Mouse (Mus musculus): ENCODE measurements around the gene Yap1. TPM values are rescaled to one million over a fixed set of nuclear protein-coding genes. Genes with fewer than 3 reads are reported as not detected.

The Yap1 gene
- not detected in 2 replicates for total RNA-seq (2015)
- total RNA-seq (2017), result not detected in 2 replicates

DNA sequence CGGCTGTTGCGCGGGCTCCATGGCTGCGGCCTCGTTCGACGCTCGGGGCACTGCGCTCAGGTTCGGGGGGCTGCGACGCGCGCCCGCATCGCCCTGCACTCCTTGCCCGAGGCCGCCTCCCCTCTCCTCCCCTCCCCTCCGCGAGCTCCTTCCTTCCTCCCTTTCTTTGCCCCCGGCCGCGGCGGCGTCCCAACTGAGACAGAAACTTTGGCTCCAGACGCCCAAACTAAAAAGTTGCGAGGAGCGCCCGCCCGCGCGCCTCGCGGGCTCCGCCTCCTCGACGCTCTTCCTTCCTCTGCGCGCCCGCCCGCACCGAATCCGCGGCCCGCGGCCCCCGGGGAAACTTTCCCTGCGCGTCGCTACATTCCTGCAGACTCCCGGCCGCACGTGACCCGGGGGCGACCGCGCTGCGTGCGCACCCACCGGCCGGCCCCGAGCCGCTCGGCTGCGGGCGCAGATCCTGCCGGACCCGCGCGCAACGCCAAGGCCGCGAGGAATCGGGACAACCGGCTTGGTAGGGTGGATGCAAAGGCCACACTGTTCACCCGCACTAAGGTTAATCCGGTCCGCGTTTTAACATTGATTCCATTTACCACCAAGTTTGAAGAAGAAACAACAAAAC lies at the start of gene Yap1:
Gene Yap1 (minus strand): TSS at position 227 of the 622 bp plus-strand sequence.
- peak; percentile 58 for ATAC-seq (replicated peaks; ENCODE audit: poor library complexity)

DNA sequence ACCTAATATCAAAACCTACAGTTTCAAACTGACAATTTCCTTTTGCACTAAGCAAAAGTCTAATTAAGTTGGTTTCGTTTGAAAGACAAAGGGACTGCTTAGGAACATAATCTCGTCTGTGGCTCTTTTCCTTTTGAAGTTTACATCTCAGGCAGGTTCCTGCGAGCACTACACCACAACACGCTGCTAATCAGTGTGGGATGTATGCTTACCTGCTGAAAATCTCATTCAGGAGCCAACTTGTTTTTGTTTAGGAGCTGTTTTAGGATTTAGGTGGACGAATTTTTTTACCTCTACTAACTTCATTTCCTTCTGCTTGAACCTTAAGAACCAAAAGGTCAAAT lies 38.6 kb upstream of the Yap1 start:
- ATAC-seq (replicated peaks; ENCODE audit: poor library complexity), result peak; percentile 27

DNA sequence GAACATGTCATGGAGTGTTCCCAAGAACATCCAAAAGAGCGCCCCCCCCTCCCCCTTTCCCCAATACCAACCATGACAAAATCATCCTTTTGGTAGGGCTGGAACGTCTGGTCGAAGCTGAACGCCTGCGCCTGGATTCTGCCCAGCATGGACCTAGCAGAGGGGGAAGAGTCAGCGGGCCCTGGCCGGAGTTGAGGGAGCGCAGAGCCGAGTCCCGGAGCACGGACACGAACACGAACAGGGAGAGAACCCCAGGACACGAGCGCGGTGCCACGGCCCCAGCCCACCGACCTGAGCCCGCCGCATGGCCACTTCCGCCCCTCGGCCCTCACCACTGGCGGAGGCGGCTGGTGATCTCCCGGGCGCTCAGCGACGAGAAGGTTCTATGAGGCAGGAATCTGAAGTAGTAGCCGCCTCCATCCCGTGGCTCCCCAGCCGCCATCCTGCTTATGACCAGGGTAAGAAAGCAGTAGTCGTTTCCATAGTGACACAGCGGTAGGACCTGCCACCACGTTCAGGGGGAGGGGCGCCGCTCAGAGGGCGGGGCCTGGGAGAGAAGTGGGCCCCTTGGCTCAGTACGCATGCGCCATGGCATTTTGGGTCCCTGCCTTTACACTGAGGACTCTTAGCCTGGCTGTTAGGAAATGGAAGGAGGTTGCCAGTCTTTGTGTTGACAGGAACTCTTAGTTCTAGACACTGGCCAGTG lies 38.1 kb upstream of the Yap1 start, which contains the start of gene Cfap300:
Gene Cfap300 (minus strand): TSS at position 486 of the 706 bp plus-strand sequence.
- peak; percentile 99 for ATAC-seq (replicated peaks; ENCODE audit: poor library complexity)

- ATAC-seq (replicated peaks; ENCODE audit: poor library complexity), result no peak
Measured at GRCm38 (mm10) chr9:8035546-8035945, 31.1 kb upstream of the Yap1 start.

- no peak for ATAC-seq (replicated peaks; ENCODE audit: poor library complexity)
Measured at GRCm38 (mm10) chr9:8035091-8035490, 30.7 kb upstream of the Yap1 start.

- no peak for ATAC-seq (replicated peaks; ENCODE audit: poor library complexity)
Measured at GRCm38 (mm10) chr9:8034143-8034542, 29.7 kb upstream of the Yap1 start.

DNA sequence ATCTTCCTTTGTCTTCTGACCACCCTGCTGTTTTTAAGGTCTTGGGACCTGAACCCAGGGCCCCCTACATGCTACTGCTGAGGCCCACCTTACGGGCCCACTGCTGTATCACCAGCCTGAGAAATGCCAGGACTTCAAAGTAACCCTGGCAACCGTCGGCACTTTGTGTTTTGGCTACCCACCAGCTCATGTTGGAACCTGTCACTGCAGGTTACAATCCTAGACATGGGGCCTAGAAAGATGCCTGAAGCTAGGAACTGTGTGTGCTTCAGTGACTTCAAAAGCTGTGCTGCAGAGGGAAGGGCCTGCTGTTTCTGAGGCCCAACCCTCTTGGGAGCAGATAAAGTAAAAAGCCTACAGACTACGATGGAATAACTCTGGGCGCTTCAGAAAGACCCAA lies 28.5 kb upstream of the Yap1 start:
- no peak for ATAC-seq (replicated peaks; ENCODE audit: poor library complexity)

- no peak for ATAC-seq (replicated peaks; ENCODE audit: poor library complexity)
Measured at GRCm38 (mm10) chr9:8018609-8019008, 14.2 kb upstream of the Yap1 start.

DNA sequence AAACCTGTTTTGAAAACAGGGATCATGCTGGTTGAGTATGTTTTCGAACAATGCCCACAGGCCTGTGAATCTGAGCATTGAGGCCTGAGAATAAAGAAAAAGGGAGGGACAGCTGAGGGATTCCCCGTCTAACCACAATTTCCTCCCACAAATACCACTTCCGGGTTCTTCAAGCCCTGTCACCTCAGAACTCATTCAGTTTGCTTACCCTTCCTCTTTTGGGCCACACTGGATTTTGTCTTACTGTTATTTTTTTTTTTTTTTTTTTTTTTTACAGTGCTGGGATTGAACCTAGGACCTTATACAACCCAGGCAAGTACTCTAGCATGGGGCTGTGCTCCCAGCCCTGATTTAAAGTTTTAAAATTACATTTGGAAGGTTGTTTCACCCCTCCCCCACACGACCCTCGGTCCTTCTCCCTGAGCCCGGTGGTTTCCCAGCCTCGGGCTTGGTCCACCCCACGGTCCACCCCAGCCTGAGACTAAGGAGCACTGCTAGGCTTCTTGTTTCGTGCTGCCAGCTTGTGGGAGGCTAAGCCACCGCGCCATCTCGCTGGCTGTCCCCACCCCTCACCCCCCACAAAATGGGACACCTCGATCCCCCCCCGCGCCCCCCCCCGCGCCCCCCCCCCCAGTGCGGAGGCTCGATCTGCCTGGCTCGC lies 13.0 kb upstream of the Yap1 start:
- peak; percentile 97 for ATAC-seq (replicated peaks; ENCODE audit: poor library complexity)

DNA sequence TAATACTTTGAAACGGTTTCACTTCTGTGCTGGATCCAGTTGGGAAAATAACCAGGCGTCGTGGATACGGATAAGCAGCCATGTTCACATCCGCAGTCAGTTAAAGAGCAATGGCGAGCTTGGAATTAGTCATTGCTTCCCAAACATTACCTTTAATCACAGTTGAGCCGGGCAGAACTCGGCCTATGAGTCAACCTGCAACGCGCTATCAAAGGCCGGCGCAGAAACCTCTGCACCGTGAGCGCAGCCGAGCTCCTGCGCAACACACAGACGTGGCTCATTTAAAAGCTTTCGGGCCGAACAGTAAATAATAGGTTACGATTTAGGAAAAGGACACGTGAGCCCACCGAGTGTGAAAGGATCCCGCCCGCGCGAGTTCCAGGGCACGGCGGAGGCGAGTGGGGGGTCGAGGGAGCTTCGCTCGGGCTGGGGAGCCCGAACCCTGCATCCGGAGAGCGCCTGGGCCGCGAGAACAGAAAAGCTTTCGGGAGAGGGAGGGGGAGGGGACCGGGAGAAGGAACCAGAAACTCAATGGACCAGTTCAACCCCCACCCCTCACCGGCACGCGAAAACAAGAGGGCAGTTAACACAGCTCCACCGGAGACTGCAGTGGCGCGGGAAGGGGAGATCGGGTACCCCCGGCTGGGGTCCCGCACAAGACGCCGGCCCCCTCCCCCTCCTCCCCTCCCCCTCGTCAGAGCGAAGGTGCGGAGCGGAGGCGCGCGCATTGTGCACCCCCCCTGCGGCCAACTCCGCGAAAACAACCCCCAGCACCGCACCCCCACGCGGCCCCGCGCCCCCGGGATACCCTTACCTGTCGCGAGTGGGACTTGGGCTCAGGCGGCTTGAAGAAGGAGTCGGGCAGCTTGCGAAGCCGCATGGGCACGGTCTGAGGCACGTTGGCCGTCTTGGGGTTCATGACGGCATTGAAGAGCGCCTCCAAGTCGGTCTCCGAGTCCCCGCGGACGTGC lies 810 bp downstream of the Yap1 start:
- peak; percentile 38; the same call in 1 of the 2 replicates for ATAC-seq (replicated peaks; ENCODE audit: poor library complexity)

- no peak for ATAC-seq (replicated peaks; ENCODE audit: poor library complexity)
Measured at GRCm38 (mm10) chr9:8002806-8003205, 1.6 kb downstream of the Yap1 start.

DNA sequence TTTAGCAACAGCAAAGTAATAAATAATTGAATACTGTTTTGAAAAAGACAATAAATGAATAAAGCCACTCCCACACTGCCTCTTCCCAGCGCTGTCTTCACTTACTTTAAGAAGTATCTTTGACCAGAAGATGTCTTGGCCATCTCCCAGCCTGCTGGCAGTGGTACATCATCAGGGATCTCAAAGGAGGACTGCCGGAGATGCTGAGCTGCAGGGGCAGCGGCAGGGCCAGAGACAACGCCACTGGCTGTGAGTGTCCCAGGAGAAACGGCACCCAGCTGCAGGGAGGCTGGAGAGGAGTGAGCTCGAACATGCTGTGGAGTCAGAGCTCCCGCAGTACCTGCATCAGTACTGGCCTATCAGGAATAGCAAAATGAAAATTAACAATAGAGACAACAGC lies 3.0 kb downstream of the Yap1 start:
- ATAC-seq (replicated peaks; ENCODE audit: poor library complexity), result no peak

- no peak for ATAC-seq (replicated peaks; ENCODE audit: poor library complexity)
Measured at GRCm38 (mm10) chr9:7994275-7994674, 10.1 kb downstream of the Yap1 start.

- no peak for ATAC-seq (replicated peaks; ENCODE audit: poor library complexity)
Measured at GRCm38 (mm10) chr9:7992651-7993050, 11.7 kb downstream of the Yap1 start.

DNA sequence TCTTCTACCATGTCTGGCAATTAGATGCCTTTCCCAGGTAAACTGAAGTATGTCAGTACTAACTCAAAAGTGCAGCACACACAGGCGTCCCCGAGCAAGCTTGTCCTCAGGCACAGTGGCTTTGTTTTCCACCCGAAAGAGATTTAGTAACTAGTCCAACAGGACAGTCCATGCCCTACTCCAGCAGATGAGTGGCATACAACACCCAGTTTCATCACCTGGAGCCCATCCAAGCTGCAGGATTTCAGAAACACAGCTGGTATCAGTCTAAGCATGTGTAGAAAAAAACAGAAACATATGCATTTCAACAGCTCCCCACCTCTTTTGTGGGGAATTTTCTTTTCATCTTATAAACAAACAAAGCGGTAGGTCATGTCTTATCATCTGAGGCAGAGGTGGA lies 13.5 kb downstream of the Yap1 start:
- ATAC-seq (replicated peaks; ENCODE audit: poor library complexity), result no peak

GRCm38 (mm10) chr9:7987119-7987518 lies 17.3 kb downstream of the Yap1 start:
- no peak for ATAC-seq (replicated peaks; ENCODE audit: poor library complexity)

DNA sequence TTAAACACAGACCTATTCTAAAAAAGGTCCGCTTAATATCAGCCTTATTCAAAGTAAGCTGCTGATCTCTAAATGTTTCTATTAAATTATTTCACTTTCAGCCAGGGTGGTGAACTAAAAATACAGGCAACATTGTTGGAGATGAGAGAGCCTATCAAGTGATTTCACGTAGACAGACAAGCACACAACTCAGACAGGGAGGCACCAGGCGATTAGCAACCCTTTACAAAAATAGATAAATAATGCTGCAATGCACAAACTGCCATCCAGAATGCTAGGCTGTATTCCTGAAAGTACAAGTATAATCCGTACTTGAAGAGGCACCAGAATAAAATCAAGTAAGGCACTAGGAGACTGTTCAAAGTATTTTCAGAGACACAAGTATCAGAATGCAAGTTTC lies 20.1 kb downstream of the Yap1 start:
- ATAC-seq (replicated peaks; ENCODE audit: poor library complexity), result no peak

DNA sequence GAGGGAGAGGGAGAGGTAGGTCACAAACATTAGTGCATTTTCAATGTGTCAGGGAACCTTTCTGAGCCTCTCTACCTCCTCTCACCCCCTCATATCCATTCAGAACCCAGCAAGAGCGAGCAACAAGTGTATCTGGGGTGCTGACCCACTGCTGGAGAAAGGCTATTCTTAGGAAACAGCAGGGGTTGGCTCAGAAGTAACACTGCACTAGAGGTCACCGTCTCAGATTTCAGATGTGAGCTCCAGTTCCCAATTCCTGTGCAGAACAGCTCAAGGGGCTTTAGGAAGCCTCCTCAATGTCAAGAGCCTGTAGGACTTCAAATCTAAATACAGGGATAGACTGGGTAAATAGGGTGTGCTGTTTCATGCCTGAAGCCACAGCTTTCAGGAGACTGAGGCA lies 20.7 kb downstream of the Yap1 start:
- no peak for ATAC-seq (replicated peaks; ENCODE audit: poor library complexity)

GRCm38 (mm10) chr9:7980162-7980561 lies 24.2 kb downstream of the Yap1 start:
- ATAC-seq (replicated peaks; ENCODE audit: poor library complexity), result no peak

- ATAC-seq (replicated peaks; ENCODE audit: poor library complexity), result no peak
Measured at GRCm38 (mm10) chr9:7979153-7979916, 25.1 kb downstream of the Yap1 start.

All from megakaryocyte progenitor cell, adult 5-6 weeks (primary cell).